Mouse (Mus musculus) cerebellum, adult 2 months (tissue): ENCODE results near the gene Mars. TPM values are rescaled to one million over a fixed set of nuclear protein-coding genes. Genes with fewer than 3 reads are reported as not detected.
"Not testable (repeated sequence)": the region's sequence is repeated elsewhere in the genome, so short reads cannot be mapped to it uniquely, and the experiment has no call there.

Source experiments
- DNase-seq, 2 experiments: peaks; one replicate each; pipeline ENCODE4 v3.0.0; 2021
- H3K27ac ChIP-seq: fragments of 200-500 bp; 2 replicates; pipeline ENCODE4 v1.5.1; 2012; ENCODE audit warnings: low read length, control low read depth, inconsistent platforms; ENCODE audit not compliant: insufficient read depth
- H3K27me3 ChIP-seq: fragments of 200-500 bp; 2 replicates; pipeline ENCODE4 v1.6.1; 2012; ENCODE audit warnings: inconsistent platforms, mild to moderate bottlenecking, low read length, moderate library complexity; ENCODE audit not compliant: control insufficient read depth, insufficient read depth
- H3K4me1 ChIP-seq: fragments of 200-500 bp; 2 replicates; pipeline ENCODE4 v1.6.1; 2011; ENCODE audit warnings: low read length; ENCODE audit not compliant: control insufficient read depth, insufficient read depth
- H3K4me3 ChIP-seq: fragments of 200-500 bp; replicated peaks from 2 replicates; pipeline ENCODE3; 2011; ENCODE audit warnings: mild to moderate bottlenecking, low read depth, low read length, control low read depth; ENCODE audit not compliant: insufficient read depth
- CTCF ChIP-seq: fragments of 200-500 bp; IDR thresholded peaks from 2 replicates; pipeline ENCODE4 v1.5.1; 2011; ENCODE audit warnings: low read depth, mild to moderate bottlenecking, control low read depth, low read length, moderate library complexity, borderline replicate concordance; ENCODE audit not compliant: insufficient read depth
- POLR2A ChIP-seq: fragments of 200-500 bp; IDR thresholded peaks from 2 replicates; pipeline ENCODE4 v1.6.1; 2011; ENCODE audit warnings: low read length, control low read depth, borderline replicate concordance; ENCODE audit not compliant: insufficient read depth
- WGBS: fragments of 180-500 bp; shearing (Covaris S2); methylation state at CpG from one replicate; pipeline ENCODE4 v1.1.7; 2018; 5-methylcytosine and 5-hydroxymethylcytosine counted together
- polyA plus RNA-seq: library from polyadenylated mRNA; depleted of rRNA; stranded (reverse); fragments of >200 nt; gene quantifications from 2 replicates; pipeline ENCODE4 v1.2.3, GENCODE M21; 2012

The Mars gene
- polyA plus RNA-seq, 1 experiment: 81.6 TPM

GRCm38 (mm10) chr10:127322669-127323068 lies 11.1 kb upstream of the Mars start:
- no peaks in the 10 kb centered on the region; the same call in 1 of the 2 replicates for H3K27me3 ChIP-seq
- DNase-seq: no peak
- H3K27ac ChIP-seq: no peak overlapping the region
- 85% methylated on average over 4 of the region's 4 CpGs for WGBS
- H3K4me1 ChIP-seq: no peaks in the 10 kb centered on the region
- no peak overlapping the region for H3K4me3 ChIP-seq
- no peak for TF ChIP-seq CTCF
- no peak for TF ChIP-seq POLR2A

- no peak for DNase-seq
- no peaks in the 10 kb centered on the region for H3K4me1 ChIP-seq
- no peak overlapping the region for H3K4me3 ChIP-seq
- TF ChIP-seq POLR2A (no peak), CTCF (no peak)
- no peak overlapping the region for H3K27ac ChIP-seq
- 66% methylated on average over 13 of the region's 13 CpGs for WGBS
- no peaks in the 10 kb centered on the region; the same call in 1 of the 2 replicates for H3K27me3 ChIP-seq
Measured at GRCm38 (mm10) chr10:127322178-127322577, 10.6 kb upstream of the Mars start.

GRCm38 (mm10) chr10:127321621-127322020 lies 10.0 kb upstream of the Mars start, which contains the start of gene Arhgap9:
TSS of gene Arhgap9 (plus strand) at chr10:127321964.
- WGBS: 73% methylated on average over 3 of the region's 3 CpGs
- TF ChIP-seq CTCF (no peak), POLR2A (no peak)

GRCm38 (mm10) chr10:127319969-127320368 lies 8.4 kb upstream of the Mars start:
- Histone ChIP-seq H3K4me1 (no peaks in the 10 kb centered on the region), H3K27ac (no peak overlapping the region), H3K27me3 (no peaks in the 10 kb centered on the region; the same call in 1 of the 2 replicates), H3K4me3 (no peak overlapping the region)
- no peak for DNase-seq
- WGBS: 76% methylated on average over 7 of the region's 7 CpGs
- TF ChIP-seq POLR2A (no peak), CTCF (no peak)

More at GRCm38 (mm10) chr10:127321621-127322020, 10.0 kb upstream of the Mars start, which contains the start of gene Arhgap9:
- H3K4me3 ChIP-seq: no peak within 1 kb of the TSS
- H3K27me3 ChIP-seq: no peaks in the 10 kb centered on the region; the same call in 1 of the 2 replicates
- DNase-seq: no peak
- no peak within 1 kb of the TSS for H3K27ac ChIP-seq
- no peaks in the 10 kb centered on the region for H3K4me1 ChIP-seq

- Histone ChIP-seq H3K27me3 (no peaks in the 10 kb centered on the region), H3K4me3 (no peak overlapping the region), H3K27ac (no peak overlapping the region), H3K4me1 (no peaks in the 10 kb centered on the region)
- TF ChIP-seq POLR2A (no peak), CTCF (no peak)
- 39% methylated on average over 4 of the region's 4 CpGs for WGBS
- DNase-seq: no peak
Measured at GRCm38 (mm10) chr10:127318009-127318408, 6.4 kb upstream of the Mars start.

- DNase-seq: no peak
- 80% methylated on average over 2 of the region's 2 CpGs for WGBS
- H3K4me3 ChIP-seq: no peak overlapping the region
- no peak overlapping the region for H3K27ac ChIP-seq
- no peaks in the 10 kb centered on the region for H3K4me1 ChIP-seq
- TF ChIP-seq CTCF: no peak
- no peak for TF ChIP-seq POLR2A
- no peaks in the 10 kb centered on the region for H3K27me3 ChIP-seq
Measured at GRCm38 (mm10) chr10:127317277-127317676, 5.7 kb upstream of the Mars start.

GRCm38 (mm10) chr10:127314950-127315349 lies 3.4 kb upstream of the Mars start:
- H3K27me3 ChIP-seq, H3K4me1 ChIP-seq, H3K27ac ChIP-seq, H3K4me3 ChIP-seq, DNase-seq: not testable (repeated sequence)
- 78% methylated on average over 1 of the region's 1 CpGs for WGBS

- H3K27ac ChIP-seq, H3K4me3 ChIP-seq, DNase-seq, H3K27me3 ChIP-seq, H3K4me1 ChIP-seq: not testable (repeated sequence)
- 92% methylated on average over 5 of the region's 5 CpGs for WGBS
Measured at GRCm38 (mm10) chr10:127313516-127313915, 1.9 kb upstream of the Mars start.

GRCm38 (mm10) chr10:127312858-127313257 lies 1.3 kb upstream of the Mars start:
- WGBS: 70% methylated on average over 4 of the region's 4 CpGs
- no peak for DNase-seq
- no peaks in the 10 kb centered on the region for H3K27me3 ChIP-seq
- no peak overlapping the region for H3K4me3 ChIP-seq
- H3K27ac ChIP-seq: no peak overlapping the region
- H3K4me1 ChIP-seq: no peaks in the 10 kb centered on the region
- TF ChIP-seq CTCF (no peak), POLR2A (no peak)
